10 mouse cellular contexts compared by ENCODE assay signal in genomic region chr3:145806502-145806901, GRCm38 (mm10). TPM values are rescaled to one million over a fixed set of nuclear protein-coding genes. Genes with fewer than 3 reads are reported as not detected.
DNase-seq lines count a peak whose midpoint lies in the region; ATAC-seq lines count a peak whose summit lies in the region.
"Had no signal": no experiment of that assay in that cellular context is flagged by ENCODE, and none has a peak within 500 bp of the region (broad histone marks: within the 10 kb centered on the region; RNA-seq: fewer than 3 reads in every experiment).

No protein-coding gene starts in this region.

- H3K4me3 ChIP-seq in heart, embryonic 13.5 days: no peak overlapping the region
- no peak overlapping the region for H3K4me3 ChIP-seq in heart, embryonic 12.5 days
- H3K4me3 ChIP-seq in hindbrain, embryonic 11.5 days (ENCODE audit: low read depth, low read length): no peak overlapping the region
- no peak overlapping the region for H3K4me3 ChIP-seq in midbrain, embryonic 12.5 days
- H3K4me3 ChIP-seq in intestine, embryonic 16.5 days (ENCODE audit: low read length): no peak overlapping the region
- H3K4me3 ChIP-seq: intestine, embryonic 15.5 days; liver, embryonic 13.5 days had no signal

- peak overlapping the region; percentile 45 for H3K27ac ChIP-seq in heart, embryonic 13.5 days (replicated peaks)
- no peak overlapping the region for H3K27ac ChIP-seq in heart, embryonic 12.5 days (ENCODE audit: poor library complexity, severe bottlenecking)
- no peak overlapping the region for H3K27ac ChIP-seq in hindbrain, embryonic 11.5 days (ENCODE audit: low read depth, low read length)
- H3K27ac ChIP-seq in midbrain, embryonic 12.5 days (replicated peaks): 0 out of 2 replicates have a peak overlapping the region, but pooled peaks have one; percentile 6
- no peak overlapping the region for H3K27ac ChIP-seq in intestine, embryonic 16.5 days (ENCODE audit: low read length)
- H3K27ac ChIP-seq: intestine, embryonic 15.5 days; liver, embryonic 13.5 days had no signal

- H3K4me2 ChIP-seq in heart, embryonic 13.5 days: no peak overlapping the region
- no peak overlapping the region for H3K4me2 ChIP-seq in heart, embryonic 12.5 days
- no peak overlapping the region for H3K4me2 ChIP-seq in hindbrain, embryonic 11.5 days (replicated peaks; ENCODE audit: low read depth, low read length)
- no peak overlapping the region for H3K4me2 ChIP-seq in midbrain, embryonic 12.5 days (replicated peaks)
- H3K4me2 ChIP-seq in intestine, embryonic 16.5 days (ENCODE audit: low read depth, low read length): no peak overlapping the region
- H3K4me2 ChIP-seq: intestine, embryonic 15.5 days; liver, embryonic 13.5 days had no signal

- DNase-seq in embryo, embryonic 9.5 days (ENCODE audit: extremely low spot score): peak; percentile 33
- DNase-seq in hindbrain, embryonic 11.5 days (ENCODE audit: low spot score): peak; percentile 37
- DNase-seq in cerebellum, adult 18-20 months: no peak
- no peak for DNase-seq in spleen, postnatal 4 days (ENCODE audit: low spot score in 2 of 2)
- DNase-seq: liver, embryonic 13.5 days had no signal

- H3K36me3 ChIP-seq in heart, embryonic 13.5 days: no peaks in the 10 kb centered on the region
- no peaks in the 10 kb centered on the region for H3K36me3 ChIP-seq in heart, embryonic 12.5 days
- no peaks in the 10 kb centered on the region for H3K36me3 ChIP-seq in hindbrain, embryonic 11.5 days (ENCODE audit: control insufficient read depth, insufficient read depth, low read length)
- no peaks in the 10 kb centered on the region for H3K36me3 ChIP-seq in midbrain, embryonic 12.5 days
- H3K36me3 ChIP-seq in intestine, embryonic 16.5 days (ENCODE audit: control insufficient read depth, insufficient read depth, low read length): no peaks in the 10 kb centered on the region
- H3K36me3 ChIP-seq: intestine, embryonic 15.5 days; liver, embryonic 13.5 days had no signal

- no peak overlapping the region for H3K9ac ChIP-seq in heart, embryonic 13.5 days
- H3K9ac ChIP-seq in heart, embryonic 12.5 days: no peak overlapping the region
- no peak overlapping the region for H3K9ac ChIP-seq in hindbrain, embryonic 11.5 days (ENCODE audit: low read depth, low read length)
- H3K9ac ChIP-seq in midbrain, embryonic 12.5 days (replicated peaks): no peak overlapping the region
- no peak overlapping the region for H3K9ac ChIP-seq in intestine, embryonic 16.5 days (ENCODE audit: low read depth, low read length)
- H3K9ac ChIP-seq: intestine, embryonic 15.5 days; liver, embryonic 13.5 days had no signal

- no peaks in the 10 kb centered on the region for H3K27me3 ChIP-seq in heart, embryonic 13.5 days (replicated peaks)
- H3K27me3 ChIP-seq in heart, embryonic 12.5 days (replicated peaks): no peaks in the 10 kb centered on the region
- H3K27me3 ChIP-seq in hindbrain, embryonic 11.5 days (ENCODE audit: control insufficient read depth, insufficient read depth, low read length): no peaks in the 10 kb centered on the region
- H3K27me3 ChIP-seq in midbrain, embryonic 12.5 days: peaks cover 26% of the 10 kb centered on the region
- no peaks in the 10 kb centered on the region for H3K27me3 ChIP-seq in intestine, embryonic 16.5 days (replicated peaks; ENCODE audit: control insufficient read depth, insufficient read depth, low read length)
- H3K27me3 ChIP-seq: intestine, embryonic 15.5 days; liver, embryonic 13.5 days had no signal

- peaks cover 31% of the 10 kb centered on the region for H3K4me1 ChIP-seq in heart, embryonic 13.5 days
- peaks cover 2% of the 10 kb centered on the region; the same call in 1 of the 2 replicates for H3K4me1 ChIP-seq in heart, embryonic 12.5 days (replicated peaks)
- no peaks in the 10 kb centered on the region for H3K4me1 ChIP-seq in hindbrain, embryonic 11.5 days (replicated peaks; ENCODE audit: control insufficient read depth, insufficient read depth, low read length)
- H3K4me1 ChIP-seq in midbrain, embryonic 12.5 days: peaks cover 22% of the 10 kb centered on the region
- peaks cover 10% of the 10 kb centered on the region for H3K4me1 ChIP-seq in intestine, embryonic 16.5 days (ENCODE audit: control insufficient read depth, insufficient read depth, low read length)

- no peaks in the 10 kb centered on the region for H3K9me3 ChIP-seq in heart, embryonic 13.5 days
- H3K9me3 ChIP-seq in heart, embryonic 12.5 days (replicated peaks): no peaks in the 10 kb centered on the region
- no peaks in the 10 kb centered on the region for H3K9me3 ChIP-seq in hindbrain, embryonic 11.5 days (ENCODE audit: control insufficient read depth, low read length)
- H3K9me3 ChIP-seq in midbrain, embryonic 12.5 days: no peaks in the 10 kb centered on the region
- H3K9me3 ChIP-seq in intestine, embryonic 16.5 days (ENCODE audit: control insufficient read depth, low read length): no peaks in the 10 kb centered on the region
- H3K9me3 ChIP-seq: intestine, embryonic 15.5 days; liver, embryonic 13.5 days had no signal

- no peak for ATAC-seq in heart, embryonic 13.5 days (ENCODE audit: extremely low read depth, insufficient number of reproducible peaks, low FRiP score, low TSS enrichment)
- ATAC-seq in heart, embryonic 12.5 days (ENCODE audit: insufficient number of reproducible peaks, low FRiP score): no peak
- ATAC-seq in hindbrain, embryonic 11.5 days (ENCODE audit: low FRiP score): peak; percentile 71; the same call in 1 of the 2 replicates
- no peak for ATAC-seq in midbrain, embryonic 12.5 days (ENCODE audit: low FRiP score, low read depth)
- no peak for ATAC-seq in intestine, embryonic 16.5 days
- ATAC-seq: intestine, embryonic 15.5 days had no signal

- WGBS in heart, embryonic 13.5 days: 36% methylated on average over 5 of the region's 5 CpGs
- 37% methylated on average over 5 of the region's 5 CpGs for WGBS in heart, embryonic 12.5 days
- 18% methylated on average over 5 of the region's 5 CpGs for WGBS in hindbrain, embryonic 11.5 days
- 8% methylated on average over 5 of the region's 5 CpGs for WGBS in midbrain, embryonic 12.5 days
- 27% methylated on average over 5 of the region's 5 CpGs for WGBS in intestine, embryonic 16.5 days

RNA-seq across cellular contexts. Expression of gene Ddah1, which starts 48.0 kb away (rescaled TPM):
- polyA plus RNA-seq in heart, embryonic 13.5 days (2015; fragmentation: Nextera tagmentation; extraction: Ambion mirVana): 26.0 and 27.9 TPM in 2 replicates
- polyA plus RNA-seq in heart, embryonic 12.5 days (2016; fragmentation: Nextera tagmentation; extraction: Ambion mirVana): 35.2 and 36.7 TPM in 2 replicates
- polyA plus RNA-seq in hindbrain, embryonic 11.5 days (2014; fragmentation: Nextera tagmentation; extraction: Ambion mirVana): 34.7 and 37.4 TPM in 2 replicates
- 38.2 TPM in 2 replicates for polyA plus RNA-seq in midbrain, embryonic 12.5 days (2016; fragmentation: Nextera tagmentation; extraction: Ambion mirVana)
- polyA plus RNA-seq in intestine, embryonic 16.5 days (2015; fragmentation: Nextera tagmentation; extraction: Ambion mirVana): 40.5 and 44.5 TPM in 2 replicates

Comparison
In these comparisons a context has a peak if more than half of its experiments do, and no peak if none do; other contexts are left out.
1. H3K27ac ChIP-seq: peak in heart, embryonic 13.5 days (single experiment) and midbrain, embryonic 12.5 days (single experiment); none in heart, embryonic 12.5 days (single experiment), hindbrain, embryonic 11.5 days (single experiment) and intestine, embryonic 16.5 days (single experiment).
2. DNase-seq: peak in embryo, embryonic 9.5 days (single experiment) and hindbrain, embryonic 11.5 days (single experiment); none in cerebellum, adult 18-20 months (0 of 2) and spleen, postnatal 4 days (0 of 2).